21 mouse cellular contexts compared by ENCODE assay signal in genomic region chr14:60846174-60846573, GRCm38 (mm10).
DNase-seq lines count a peak whose midpoint lies in the region; ATAC-seq and TF ChIP-seq lines count a peak whose summit lies in the region.
"Had no signal": no experiment of that assay in that cellular context is flagged by ENCODE, and none has a peak within 500 bp of the region (broad histone marks: within the 10 kb centered on the region; RNA-seq: fewer than 3 reads in every experiment).

No protein-coding gene starts in this region.

- H3K4me2 ChIP-seq in embryonic facial prominence, embryonic 14.5 days (ENCODE audit: low read depth, low read length): no peak overlapping the region
- H3K4me2 ChIP-seq in embryonic facial prominence, embryonic 15.5 days (replicated peaks): no peak overlapping the region
- no peak overlapping the region for H3K4me2 ChIP-seq in midbrain, postnatal 0 days (ENCODE audit: low read depth, low read length, poor library complexity, severe bottlenecking)
- H3K4me2 ChIP-seq: embryonic facial prominence, embryonic 12.5 days; forebrain, embryonic 12.5 days had no signal

- H3K9ac ChIP-seq in heart, adult 2 months (ENCODE audit: low read depth, low read length): no peak overlapping the region
- no peak overlapping the region for H3K9ac ChIP-seq in embryonic facial prominence, embryonic 14.5 days (ENCODE audit: low read depth, low read length)
- no peak overlapping the region for H3K9ac ChIP-seq in embryonic facial prominence, embryonic 15.5 days
- H3K9ac ChIP-seq in midbrain, postnatal 0 days (replicated peaks; ENCODE audit: low read length, poor library complexity, severe bottlenecking): no peak overlapping the region
- H3K9ac ChIP-seq: embryonic facial prominence, embryonic 12.5 days; forebrain, embryonic 12.5 days had no signal

- no peaks in the 10 kb centered on the region for H3K36me3 ChIP-seq in heart, adult 2 months (ENCODE audit: control insufficient read depth, insufficient read depth, low read length)
- peaks cover 20% of the 10 kb centered on the region for H3K36me3 ChIP-seq in embryonic facial prominence, embryonic 14.5 days (ENCODE audit: control insufficient read depth, insufficient read depth, low read length)
- peaks cover 4% of the 10 kb centered on the region for H3K36me3 ChIP-seq in embryonic facial prominence, embryonic 15.5 days
- H3K36me3 ChIP-seq in midbrain, postnatal 0 days (ENCODE audit: insufficient read depth, low read length): peaks cover 29% of the 10 kb centered on the region

- no peak for TF ChIP-seq CTCF in heart, adult 2 months (IDR thresholded peaks at IDR 0.05)
- no peak for TF ChIP-seq CTCF in midbrain, postnatal 0 days (IDR thresholded peaks at IDR 0.05)

- 97% methylated on average over 5 of the region's 5 CpGs for WGBS in heart, adult 2 months
- 69% methylated on average over 5 of the region's 5 CpGs for WGBS in embryonic facial prominence, embryonic 14.5 days
- WGBS in embryonic facial prominence, embryonic 15.5 days: 57% methylated on average over 5 of the region's 5 CpGs
- 95% methylated on average over 5 of the region's 5 CpGs for WGBS in midbrain, postnatal 0 days

- H3K4me1 ChIP-seq in heart, adult 2 months (ENCODE audit: control insufficient read depth, insufficient read depth, low read length): 0 out of 2 replicates have a peak, but pooled peaks cover 1% of the 10 kb centered on the region
- H3K4me1 ChIP-seq in embryonic facial prominence, embryonic 14.5 days (ENCODE audit: control insufficient read depth, insufficient read depth, low read length): peaks cover 11% of the 10 kb centered on the region; the same call in 1 of the 2 replicates
- 0 out of 2 replicates have a peak, but pooled peaks cover 6% of the 10 kb centered on the region for H3K4me1 ChIP-seq in embryonic facial prominence, embryonic 15.5 days
- no peaks in the 10 kb centered on the region for H3K4me1 ChIP-seq in midbrain, postnatal 0 days (ENCODE audit: insufficient read depth, low read length)

- no peaks in the 10 kb centered on the region for H3K27me3 ChIP-seq in heart, adult 2 months (ENCODE audit: control insufficient read depth, insufficient read depth, low read length)
- no peaks in the 10 kb centered on the region for H3K27me3 ChIP-seq in embryonic facial prominence, embryonic 14.5 days (replicated peaks; ENCODE audit: control insufficient read depth, insufficient read depth, low read length)
- H3K27me3 ChIP-seq in embryonic facial prominence, embryonic 15.5 days: no peaks in the 10 kb centered on the region
- no peaks in the 10 kb centered on the region for H3K27me3 ChIP-seq in midbrain, postnatal 0 days (ENCODE audit: insufficient read depth, low read length)
- H3K27me3 ChIP-seq: embryonic facial prominence, embryonic 12.5 days; forebrain, embryonic 12.5 days had no signal

- no peaks in the 10 kb centered on the region for H3K9me3 ChIP-seq in embryonic facial prominence, embryonic 14.5 days (ENCODE audit: control insufficient read depth, low read length)
- H3K9me3 ChIP-seq in embryonic facial prominence, embryonic 15.5 days (replicated peaks): no peaks in the 10 kb centered on the region
- no peaks in the 10 kb centered on the region for H3K9me3 ChIP-seq in midbrain, postnatal 0 days (ENCODE audit: low read length)
- H3K9me3 ChIP-seq: embryonic facial prominence, embryonic 12.5 days; forebrain, embryonic 10.5 days; forebrain, embryonic 12.5 days had no signal

- no peak overlapping the region for H3K27ac ChIP-seq in heart, adult 2 months
- H3K27ac ChIP-seq in embryonic facial prominence, embryonic 14.5 days (replicated peaks; ENCODE audit: low read depth, low read length): no peak overlapping the region
- 0 out of 2 replicates have a peak overlapping the region, but pooled peaks have one; percentile 61 for H3K27ac ChIP-seq in embryonic facial prominence, embryonic 15.5 days (replicated peaks)
- no peak overlapping the region for H3K27ac ChIP-seq in midbrain, postnatal 0 days (ENCODE audit: low read depth, low read length)
- H3K27ac ChIP-seq: embryonic facial prominence, embryonic 12.5 days; forebrain, embryonic 12.5 days had no signal

- DNase-seq in heart, adult 11 months: peak; percentile 57
- no peak for DNase-seq in heart, adult 2 months
- DNase-seq in embryonic facial prominence, embryonic 14.5 days (ENCODE audit: low spot score): peak; percentile 61
- DNase-seq in midbrain, postnatal 0 days (ENCODE audit: low spot score): no peak
- DNase-seq: adrenal gland, adult 2 months; adrenal gland, postnatal 10 days; adrenal gland, postnatal 25 days; cerebellum, adult 11 months; cerebellum, adult 18-20 months; cerebellum, adult 8-10 months; cerebellum, adult 9-11 months; cerebellum, postnatal 14 days; cerebellum, postnatal 36 days; embryo, embryonic 11 days had no signal

- intact Hi-C loops in heart, adult 2 months (cut with DNase I): no loop called here

- H3K4me3 ChIP-seq in heart, adult 2 months: no peak overlapping the region
- no peak overlapping the region for H3K4me3 ChIP-seq in embryonic facial prominence, embryonic 14.5 days (ENCODE audit: low read depth, low read length)
- no peak overlapping the region for H3K4me3 ChIP-seq in embryonic facial prominence, embryonic 15.5 days (replicated peaks)
- no peak overlapping the region for H3K4me3 ChIP-seq in midbrain, postnatal 0 days (ENCODE audit: low read depth, low read length)
- H3K4me3 ChIP-seq: embryonic facial prominence, embryonic 12.5 days; erythroblast, embryonic 14.5 days; forebrain, embryonic 10.5 days; forebrain, embryonic 12.5 days had no signal

- ATAC-seq in embryonic facial prominence, embryonic 14.5 days (ENCODE audit: low read depth): peak; percentile 38; the same call in 1 of the 2 replicates
- peak; percentile 72; the same call in 1 of the 2 replicates for ATAC-seq in embryonic facial prominence, embryonic 15.5 days (ENCODE audit: insufficient number of reproducible peaks, low FRiP score, low TSS enrichment, low read depth)
- ATAC-seq in midbrain, postnatal 0 days (ENCODE audit: low FRiP score): no peak
- ATAC-seq: forebrain, embryonic 14.5 days; forebrain, embryonic 16.5 days had no signal

- TF ChIP-seq EP300 in heart, adult 2 months (IDR thresholded peaks at IDR 0.05; ENCODE audit: insufficient read depth, low read depth, low read length): no peak

- TF ChIP-seq POLR2A in heart, adult 2 months (IDR thresholded peaks at IDR 0.05; ENCODE audit: insufficient read depth, low read depth, low read length): no peak

- no peaks in the 10 kb centered on the region for H3K79me2 ChIP-seq in heart, adult 2 months (replicated peaks; ENCODE audit: control insufficient read depth, insufficient read depth, low read length)

Comparison
In these comparisons a context has a peak if more than half of its experiments do, and no peak if none do; other contexts are left out.
1. DNase-seq: peak in heart, adult 11 months (single experiment) and embryonic facial prominence, embryonic 14.5 days (single experiment); none in heart, adult 2 months (0 of 2) and midbrain, postnatal 0 days (single experiment).